Mouse (Mus musculus) midbrain, embryonic 11.5 days (tissue): ENCODE measurements around the gene Sdc4. TPM values are rescaled to one million over a fixed set of nuclear protein-coding genes. Genes with fewer than 3 reads are reported as not detected.

Experiments
- ATAC-seq: fragments of 200-750 bp; cut with Nextera tagmentation; 2 replicates; pipeline ENCODE4 v1.8.0; 2017; ENCODE audit warnings: moderate TSS enrichment, moderate library complexity; ENCODE audit not compliant: low FRiP score
- DNase-seq: peaks from one replicate; pipeline ENCODE4 v3.0.0; 2015; ENCODE audit warnings: low spot score; ENCODE audit errors: missing footprints
- H3K27ac ChIP-seq: fragments of 300-500 bp; sonication (generic); 2 replicates; pipeline ENCODE4 v1.5.1; 2014; ENCODE audit warnings: low read depth, low read length
- H3K27me3 ChIP-seq: fragments of 300-500 bp; sonication (generic); 2 replicates; pipeline ENCODE4 v1.6.1; 2014; ENCODE audit warnings: mild to moderate bottlenecking, low read length, moderate library complexity, mixed read lengths; ENCODE audit not compliant: control insufficient read depth, insufficient read depth
- H3K36me3 ChIP-seq: fragments of 300-500 bp; sonication (generic); 2 replicates; pipeline ENCODE4 v1.6.1; 2014; ENCODE audit warnings: mild to moderate bottlenecking, low read length, moderate library complexity, mixed read lengths; ENCODE audit not compliant: control insufficient read depth, insufficient read depth
- H3K4me1 ChIP-seq: fragments of 300-500 bp; sonication (generic); 2 replicates; pipeline ENCODE4 v1.6.1; 2014; ENCODE audit warnings: low read length; ENCODE audit not compliant: control insufficient read depth, insufficient read depth
- H3K4me2 ChIP-seq: fragments of 300-500 bp; sonication (generic); 2 replicates; pipeline ENCODE4 v1.6.1; 2014; ENCODE audit warnings: mild to moderate bottlenecking, moderate library complexity
- H3K4me3 ChIP-seq: fragments of 300-500 bp; sonication (generic); 2 replicates; pipeline ENCODE4 v1.5.1; 2014; ENCODE audit warnings: low read depth, low read length
- H3K9ac ChIP-seq: fragments of 300-500 bp; sonication (generic); 2 replicates; pipeline ENCODE4 v1.6.1; 2014; ENCODE audit warnings: low read length
- H3K9me3 ChIP-seq: fragments of 300-500 bp; sonication (generic); 2 replicates; pipeline ENCODE4 v1.6.1; 2016; ENCODE audit warnings: low read length; ENCODE audit not compliant: control insufficient read depth
- WGBS: fragments of 180-500 bp; shearing (Covaris S2); extraction: QIAGEN DNeasy Blood & Tissue Kit; methylation state at CpG from one replicate; pipeline ENCODE4 v1.1.7; 2014; 5-methylcytosine and 5-hydroxymethylcytosine counted together
- polyA plus RNA-seq: library from polyadenylated mRNA; unstranded; fragments of >200 nt; fragmentation: Nextera tagmentation; extraction: Ambion mirVana; gene quantifications from 2 replicates; pipeline ENCODE4 v1.2.1, GENCODE M21; 2014

The Sdc4 gene
- polyA plus RNA-seq, 1 experiment from 2014 or later, result 9.7 TPM

GRCm38 (mm10) chr2:164436215-164436913 lies 7.3 kb downstream of the Sdc4 start:
- 19% methylated on average over 8 of the region's 8 CpGs for WGBS

GRCm38 (mm10) chr2:164435216-164436090 lies 8.2 kb downstream of the Sdc4 start:
- H3K4me1 ChIP-seq, result peaks cover 4% of the 10 kb centered on the region; the same call in 1 of the 2 replicates
- WGBS, result 64% methylated on average over 5 of the region's 5 CpGs
- ATAC-seq, result no peak

More at GRCm38 (mm10) chr2:164436215-164436913, 7.3 kb downstream of the Sdc4 start:
- DNase-seq (peak; percentile 72), ATAC-seq (no peak)
- Histone ChIP-seq H3K9me3 (no peaks in the 10 kb centered on the region), H3K36me3 (no peaks in the 10 kb centered on the region), H3K4me1 (peaks cover 6% of the 10 kb centered on the region), H3K9ac (0 out of 2 replicates have a peak overlapping the region, but pooled peaks have one; percentile 4), H3K4me2 (no peak overlapping the region), H3K27me3 (peaks cover 4% of the 10 kb centered on the region), H3K27ac (no peak overlapping the region), H3K4me3 (no peak overlapping the region)

GRCm38 (mm10) chr2:164434681-164435080 lies 9.0 kb downstream of the Sdc4 start:
- ATAC-seq (no peak), DNase-seq (no peak)
- H3K9me3 ChIP-seq, result no peaks in the 10 kb centered on the region
- no peaks in the 10 kb centered on the region for H3K36me3 ChIP-seq
- peaks cover 4% of the 10 kb centered on the region; the same call in 1 of the 2 replicates for H3K4me1 ChIP-seq
- WGBS, result 89% methylated on average over 3 of the region's 3 CpGs
- H3K4me3 ChIP-seq, result no peak overlapping the region
- no peak overlapping the region for H3K27ac ChIP-seq
- H3K4me2 ChIP-seq, result no peak overlapping the region
- H3K9ac ChIP-seq, result no peak overlapping the region
- no peaks in the 10 kb centered on the region for H3K27me3 ChIP-seq

More at GRCm38 (mm10) chr2:164435216-164436090, 8.2 kb downstream of the Sdc4 start:
- Histone ChIP-seq H3K4me3 (no peak overlapping the region), H3K9ac (no peak overlapping the region), H3K9me3 (no peaks in the 10 kb centered on the region), H3K4me2 (no peak overlapping the region), H3K27ac (no peak overlapping the region), H3K27me3 (no peaks in the 10 kb centered on the region), H3K36me3 (no peaks in the 10 kb centered on the region)
- no peak for DNase-seq

- no peaks in the 10 kb centered on the region for H3K27me3 ChIP-seq
- H3K36me3 ChIP-seq, result no peaks in the 10 kb centered on the region
- WGBS, result 82% methylated on average over 9 of the region's 9 CpGs
- no peak overlapping the region for H3K4me3 ChIP-seq
- H3K4me1 ChIP-seq, result peaks cover 4% of the 10 kb centered on the region; the same call in 1 of the 2 replicates
- DNase-seq (peak; percentile 51), ATAC-seq (no peak)
- H3K9me3 ChIP-seq, result no peaks in the 10 kb centered on the region
- H3K4me2 ChIP-seq, result no peak overlapping the region
- no peak overlapping the region for H3K9ac ChIP-seq
- no peak overlapping the region for H3K27ac ChIP-seq
Observed at GRCm38 (mm10) chr2:164433278-164433895, 10.3 kb downstream of the Sdc4 start.

- no peak overlapping the region for H3K27ac ChIP-seq
Observed at GRCm38 (mm10) chr2:164432541-164433191, 11.0 kb downstream of the Sdc4 start.

GRCm38 (mm10) chr2:164431676-164432465 lies 11.8 kb downstream of the Sdc4 start:
- Histone ChIP-seq H3K4me1 (peaks cover 4% of the 10 kb centered on the region; the same call in 1 of the 2 replicates), H3K27me3 (no peaks in the 10 kb centered on the region), H3K4me3 (no peak overlapping the region), H3K27ac (no peak overlapping the region), H3K9ac (no peak overlapping the region), H3K4me2 (no peak overlapping the region), H3K9me3 (no peaks in the 10 kb centered on the region), H3K36me3 (no peaks in the 10 kb centered on the region)
- WGBS, result 63% methylated on average over 9 of the region's 9 CpGs
- DNase-seq (peak; percentile 82), ATAC-seq (no peak)

More at GRCm38 (mm10) chr2:164432541-164433191, 11.0 kb downstream of the Sdc4 start:
- H3K4me2 ChIP-seq, result no peak overlapping the region
- no peak overlapping the region for H3K4me3 ChIP-seq
- peaks cover 4% of the 10 kb centered on the region; the same call in 1 of the 2 replicates for H3K4me1 ChIP-seq
- H3K36me3 ChIP-seq, result no peaks in the 10 kb centered on the region
- WGBS, result 37% methylated on average over 22 of the region's 22 CpGs
- no peaks in the 10 kb centered on the region for H3K27me3 ChIP-seq
- no peak overlapping the region for H3K9ac ChIP-seq
- ATAC-seq (no peak), DNase-seq (peak; percentile 82)
- no peaks in the 10 kb centered on the region for H3K9me3 ChIP-seq

GRCm38 (mm10) chr2:164430697-164431096 lies 13.0 kb downstream of the Sdc4 start:
- peaks cover 4% of the 10 kb centered on the region; the same call in 1 of the 2 replicates for H3K4me1 ChIP-seq
- no peak overlapping the region; the same call in 1 of the 2 replicates for H3K4me2 ChIP-seq
- H3K27ac ChIP-seq, result no peak overlapping the region
- H3K27me3 ChIP-seq, result no peaks in the 10 kb centered on the region
- no peak for ATAC-seq
- no peaks in the 10 kb centered on the region for H3K36me3 ChIP-seq
- H3K9ac ChIP-seq, result no peak overlapping the region
- DNase-seq, result peak; percentile 85
- no peaks in the 10 kb centered on the region for H3K9me3 ChIP-seq
- no peak overlapping the region for H3K4me3 ChIP-seq
- 29% methylated on average over 7 of the region's 7 CpGs for WGBS
